Mouse (Mus musculus): ENCODE measurements around the gene Ptprm.

- TF ChIP-seq CTCF (IDR thresholded peaks at IDR 0.05; ENCODE audit: low read depth) (no peak), EP300 (IDR thresholded peaks at IDR 0.05; ENCODE audit: low read depth) (no peak)
Observed at GRCm38 (mm10) chr17:67265520-67265919, 88.7 kb downstream of the Ptprm start.

Data from liver, embryonic 14.5 days (tissue).